Mouse (Mus musculus): ENCODE results near the gene Galnt14.
A peak's percentile ranks its signal among the peaks of the same experiment; 100 is the strongest.

Galnt14 gene

DNA sequence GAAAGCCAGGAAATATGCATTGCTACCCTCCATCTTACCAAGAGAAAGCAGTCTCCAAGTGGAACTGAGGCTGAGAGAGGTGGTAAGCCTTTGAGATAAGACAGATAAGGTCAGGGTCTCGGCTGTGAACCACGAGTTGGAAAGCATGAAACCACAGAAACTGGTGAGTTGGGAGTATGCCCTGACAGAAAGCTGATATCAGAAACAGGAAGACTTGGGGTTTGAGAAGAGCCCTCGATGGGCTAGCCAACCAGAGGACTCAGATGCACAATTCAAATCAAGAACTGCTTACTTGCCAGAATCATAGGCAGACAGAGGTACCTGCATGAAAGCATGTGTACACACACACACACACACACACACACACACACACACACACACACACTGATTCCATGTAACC lies 47.0 kb downstream of the Galnt14 start:
- DNase-seq = no peak

- no peak for DNase-seq
Measured at GRCm38 (mm10) chr17:73658731-73659445, 51.4 kb downstream of the Galnt14 start.

GRCm38 (mm10) chr17:73656373-73656772 lies 53.9 kb downstream of the Galnt14 start:
- DNase-seq = no peak

GRCm38 (mm10) chr17:73654261-73654660 lies 56.0 kb downstream of the Galnt14 start:
- DNase-seq = no peak

GRCm38 (mm10) chr17:73649371-73649770 lies 60.9 kb downstream of the Galnt14 start:
- DNase-seq = no peak

GRCm38 (mm10) chr17:73641676-73642075 lies 68.6 kb downstream of the Galnt14 start:
- no peak for DNase-seq

DNA sequence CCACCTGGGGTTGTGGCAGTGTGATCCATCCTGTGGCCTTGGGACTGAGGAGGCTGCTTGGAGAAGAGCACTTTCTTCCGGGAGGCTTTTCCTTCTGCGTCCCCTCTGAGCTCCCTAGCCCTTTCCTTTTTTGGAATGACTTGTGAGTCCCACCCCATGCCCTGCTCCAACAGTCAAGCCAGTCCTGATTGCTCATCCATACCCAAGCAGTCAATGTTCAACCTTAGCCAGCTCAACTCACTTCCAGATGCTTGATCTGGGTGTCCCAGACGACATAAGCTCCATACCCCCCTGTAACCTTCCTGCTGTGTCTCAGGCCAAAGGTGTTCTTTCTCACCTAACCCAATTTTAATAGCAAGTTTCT lies 70.2 kb downstream of the Galnt14 start:
- no peak for DNase-seq

DNA sequence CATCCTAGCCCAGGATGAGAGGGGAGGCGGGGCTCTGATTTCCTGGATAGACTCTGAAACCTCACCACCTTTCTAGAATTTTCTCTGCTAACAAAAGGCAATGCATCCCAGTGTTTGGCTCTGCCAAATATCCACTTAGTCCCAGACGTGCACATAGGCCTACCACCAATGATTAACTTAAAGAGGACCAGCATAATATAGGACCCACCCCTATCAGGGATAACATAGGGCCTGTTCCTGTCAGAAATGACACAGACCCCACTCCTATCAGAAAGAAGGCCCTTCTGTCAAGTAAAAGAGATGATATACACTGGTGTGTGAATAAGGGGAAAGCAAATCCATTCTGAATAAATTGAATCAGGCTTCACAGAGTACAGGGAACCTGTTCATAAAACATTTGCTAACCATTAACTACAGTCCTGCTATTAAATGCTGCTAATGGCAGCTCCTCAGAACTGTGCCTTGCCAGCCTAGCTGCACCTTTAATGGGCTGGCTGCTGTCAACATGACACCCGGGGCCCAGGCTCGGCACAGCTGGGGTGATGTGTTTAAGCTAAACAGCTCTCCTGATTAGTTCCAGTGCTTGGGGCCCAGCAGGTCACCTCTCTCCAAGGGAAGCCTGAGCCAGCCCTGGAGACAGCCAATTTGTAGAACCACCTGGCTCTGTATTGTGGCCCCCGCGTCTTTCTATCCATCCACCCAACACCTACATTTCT lies 70.7 kb downstream of the Galnt14 start:
- DNase-seq = no peak

GRCm38 (mm10) chr17:73636988-73637387 lies 73.3 kb downstream of the Galnt14 start:
- DNase-seq = no peak

DNA sequence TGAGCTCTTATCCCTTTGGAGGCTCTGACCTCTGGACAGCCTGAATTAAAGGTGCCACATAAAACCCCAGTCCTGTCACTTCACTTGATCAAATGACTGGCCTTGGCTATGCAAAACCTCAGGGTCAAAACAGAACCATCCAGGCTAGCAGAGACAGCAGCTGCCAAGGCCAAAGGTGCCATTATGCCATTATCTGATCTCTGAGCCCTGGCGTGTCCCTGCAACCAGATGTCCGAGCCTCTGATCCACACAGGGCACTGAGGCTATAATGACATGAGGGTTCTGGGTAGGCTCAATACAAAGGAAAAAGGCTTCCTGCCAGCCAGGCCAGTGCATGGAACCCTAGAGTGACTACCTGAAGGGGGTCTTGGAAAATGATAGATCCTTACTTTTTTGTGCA lies 75.4 kb downstream of the Galnt14 start:
- DNase-seq = no peak

DNA sequence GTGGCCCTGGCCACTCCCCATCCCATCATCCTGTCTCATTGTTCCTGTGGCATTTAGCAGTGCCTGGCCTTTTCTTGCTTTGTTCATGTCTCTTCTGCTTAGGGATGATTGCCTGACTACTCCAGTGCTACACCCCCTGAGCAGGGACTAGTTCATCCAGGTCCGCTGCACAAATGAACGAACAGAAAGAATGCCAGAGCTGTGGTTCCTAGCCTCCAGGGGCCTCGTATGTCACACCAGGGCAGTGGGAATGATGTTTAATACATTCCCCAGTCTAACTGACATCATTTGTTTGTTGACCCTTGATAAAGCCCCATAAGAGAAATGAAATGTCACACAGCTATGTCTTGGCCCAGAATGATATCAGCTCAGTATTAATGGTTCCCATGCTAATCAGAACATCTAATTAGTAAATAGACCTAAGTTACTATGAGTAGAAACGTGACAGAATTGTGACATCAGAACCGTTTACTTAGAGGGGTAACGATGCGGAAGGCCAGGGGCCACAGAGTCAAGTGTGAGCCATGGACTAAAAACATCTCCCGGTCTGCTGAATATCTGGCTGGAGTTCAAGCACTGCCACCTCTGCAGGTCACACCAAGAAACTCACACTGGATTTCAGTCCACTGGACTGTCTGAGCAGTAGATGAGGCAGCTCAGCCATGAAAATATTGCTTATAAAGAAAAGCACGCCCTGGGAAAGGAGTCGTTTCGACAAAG lies 76.1 kb downstream of the Galnt14 start:
- no peak for DNase-seq

GRCm38 (mm10) chr17:73628263-73628914 lies 81.9 kb downstream of the Galnt14 start:
- no peak for DNase-seq

DNA sequence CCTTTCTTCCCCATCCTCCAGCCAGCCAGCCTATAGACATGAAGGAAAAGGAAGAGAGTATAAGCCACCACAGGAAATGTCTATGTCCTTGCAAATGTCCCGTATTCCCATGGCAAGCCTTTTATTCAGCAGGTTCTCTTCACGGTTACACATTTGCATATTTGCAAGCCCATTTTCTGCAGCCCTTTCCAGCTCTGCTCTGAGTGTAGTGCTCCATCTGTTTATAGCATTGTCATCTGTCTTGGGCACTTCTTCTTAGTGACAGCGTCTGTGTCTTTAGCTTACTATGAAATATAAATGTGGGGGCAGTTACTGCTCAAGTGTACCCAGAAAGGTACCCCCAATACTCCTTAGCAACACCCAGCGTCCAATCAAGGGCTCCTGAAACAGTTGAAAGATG lies 83.3 kb downstream of the Galnt14 start:
- no peak for DNase-seq

DNA sequence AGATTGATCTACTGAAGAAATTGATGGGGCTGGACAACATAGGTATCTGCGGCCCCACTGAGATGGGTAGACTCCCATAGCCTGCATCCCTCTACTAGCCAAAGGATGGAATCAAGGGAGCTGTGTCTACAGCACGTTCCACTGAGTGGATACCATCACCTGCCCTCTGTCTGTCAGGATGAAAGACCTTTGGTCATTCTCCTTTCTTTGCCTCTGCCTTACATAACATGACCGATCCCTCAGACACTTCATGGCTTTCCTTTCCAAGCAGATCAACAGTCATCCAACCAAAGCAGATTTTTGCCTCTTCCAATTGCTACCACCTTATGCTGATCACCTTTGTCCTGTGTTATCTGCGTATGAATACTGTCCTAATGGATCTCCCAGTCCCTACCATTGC lies 90.2 kb downstream of the Galnt14 start:
- no peak for DNase-seq

GRCm38 (mm10) chr17:73602552-73603478 lies 107.4 kb downstream of the Galnt14 start:
- no peak for DNase-seq

DNA sequence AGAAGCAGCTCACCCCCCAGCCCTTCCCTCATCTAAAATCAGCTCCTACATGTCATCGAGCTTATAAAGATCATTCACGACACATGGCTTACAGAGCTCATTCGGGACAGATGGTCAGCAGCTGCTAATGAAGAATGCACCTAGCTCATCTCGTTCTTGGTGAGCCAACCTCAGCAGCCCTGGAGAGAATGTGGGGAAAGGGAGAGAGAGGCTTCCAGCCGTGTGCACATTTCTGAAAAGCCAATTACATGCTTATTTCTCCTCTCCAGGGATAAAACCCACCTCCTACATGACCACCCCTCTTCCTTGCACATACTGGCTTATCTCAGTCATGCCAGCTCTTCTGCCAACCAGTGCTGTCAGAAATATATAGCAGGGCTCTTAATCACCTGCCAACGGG lies 110.3 kb downstream of the Galnt14 start:
- DNase-seq = no peak

- DNase-seq = no peak
Measured at GRCm38 (mm10) chr17:73592081-73592480, 118.2 kb downstream of the Galnt14 start.

- DNase-seq = no peak
Measured at GRCm38 (mm10) chr17:73587573-73587972, 122.7 kb downstream of the Galnt14 start.

GRCm38 (mm10) chr17:73574186-73574585 lies 136.1 kb downstream of the Galnt14 start:
- DNase-seq = no peak

DNA sequence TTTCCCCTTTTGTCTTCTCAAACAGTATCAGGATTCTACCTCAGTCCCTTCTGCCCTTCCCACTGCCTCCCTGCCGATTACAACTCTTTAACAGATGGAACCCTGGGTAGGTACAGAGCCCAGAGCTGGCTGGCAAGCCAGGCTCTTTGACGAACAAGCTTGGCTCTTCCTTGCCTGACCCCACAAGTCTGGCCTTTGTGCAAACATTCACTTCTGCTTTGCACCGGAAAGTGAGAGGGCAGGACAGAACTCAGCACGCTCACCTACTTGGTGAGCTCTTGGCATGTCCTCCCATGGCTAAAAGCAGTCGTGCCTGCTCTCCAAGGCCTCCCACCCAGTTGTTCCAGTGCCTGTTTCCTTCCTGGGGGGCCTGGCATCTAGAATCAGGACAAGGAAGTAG lies 137.4 kb downstream of the Galnt14 start:
- DNase-seq = no peak

GRCm38 (mm10) chr17:73572440-73572839 lies 137.8 kb downstream of the Galnt14 start:
- peak; percentile 56 for DNase-seq

DNA sequence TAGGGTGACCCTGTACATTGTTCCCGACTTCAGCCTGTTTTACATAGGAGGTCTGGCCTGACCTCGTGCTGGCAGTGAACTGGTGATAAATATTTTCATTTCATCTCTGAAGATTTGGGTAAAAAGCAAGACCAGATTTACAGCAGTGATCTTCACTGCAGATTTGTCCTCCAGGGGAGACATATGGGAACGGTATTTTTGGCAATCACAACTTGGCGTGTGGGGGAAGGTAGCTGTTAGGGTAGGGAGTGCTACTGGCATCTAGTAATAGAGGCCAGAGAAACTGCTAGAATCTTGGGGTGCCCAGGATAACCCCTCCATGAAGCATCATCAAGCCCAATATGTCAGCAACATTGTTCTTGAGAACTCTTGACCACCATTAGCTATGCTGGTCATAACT lies 138.3 kb downstream of the Galnt14 start:
- DNase-seq = no peak
